Mouse (Mus musculus) right cerebral cortex, adult 2 months (tissue): ENCODE data around the gene Dab2.

Experiments
- DNase-seq, 2 experiments: peaks; one replicate each; pipeline ENCODE4 v3.0.0; 2021 to 2022; ENCODE audit warnings: low spot score in 2 of 2

Gene Dab2

GRCm38 (mm10) chr15:6391886-6392285 is 92.3 kb downstream of the Dab2 start:
- no peak for DNase-seq

DNA sequence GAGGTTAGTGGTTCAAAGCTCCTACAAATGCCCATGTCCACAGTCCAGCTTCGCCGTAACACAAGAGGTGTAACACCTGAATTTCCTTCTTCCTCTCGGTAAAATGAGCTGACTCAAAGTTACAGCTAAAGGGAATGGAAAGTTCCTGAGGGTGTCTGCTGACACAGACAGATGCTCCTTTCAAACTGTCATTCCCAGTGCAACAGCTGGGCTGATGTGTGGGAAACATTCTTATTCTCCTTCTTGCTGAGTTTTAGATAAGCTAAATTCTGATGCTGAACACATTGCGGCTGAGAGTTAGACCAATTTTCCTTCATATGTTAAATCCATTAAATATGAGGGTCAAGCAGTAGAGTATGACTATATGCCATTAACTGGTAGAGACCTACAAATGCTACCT is 94.0 kb downstream of the Dab2 start:
- no peak for DNase-seq

GRCm38 (mm10) chr15:6398211-6398610 is 98.6 kb downstream of the Dab2 start:
- DNase-seq = no peak

DNA sequence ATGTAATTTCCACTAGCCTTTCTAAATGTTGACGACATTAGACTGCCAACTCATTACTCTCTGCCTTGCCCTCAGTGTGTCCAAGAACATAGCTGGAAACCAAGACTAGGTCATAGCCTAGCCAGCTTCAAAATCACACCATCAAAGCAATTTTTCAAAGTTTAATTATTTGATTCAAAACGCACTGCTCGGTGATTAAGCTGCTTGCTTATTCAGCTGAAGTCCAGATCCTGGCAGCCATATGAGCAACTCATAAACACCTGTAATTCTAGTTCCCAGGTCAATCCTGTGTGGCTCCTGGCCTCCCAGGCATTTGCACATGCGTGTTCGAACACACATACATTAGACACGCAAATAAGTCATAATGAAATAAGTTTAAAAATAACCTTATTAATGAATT is 99.3 kb downstream of the Dab2 start:
- no peak for DNase-seq

DNA sequence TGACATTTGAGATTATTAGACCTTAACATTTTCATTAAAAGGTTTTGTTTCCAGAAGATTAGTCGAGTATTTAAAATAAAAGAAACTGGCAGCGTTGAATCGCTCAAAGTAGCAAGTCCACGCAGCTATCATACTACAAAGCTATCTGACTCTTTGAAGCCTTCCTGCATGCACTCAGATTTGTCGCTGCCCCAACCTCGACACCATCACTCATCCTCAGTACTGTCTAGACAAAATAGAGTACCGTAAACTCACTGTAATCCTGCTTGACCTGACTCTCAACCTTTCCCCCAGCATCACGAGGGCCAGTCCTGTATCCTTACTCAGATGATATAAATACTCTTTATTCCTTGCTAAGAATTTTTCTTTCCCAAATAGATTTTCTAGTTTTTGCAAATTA is 100.5 kb downstream of the Dab2 start:
- DNase-seq = no peak

DNA sequence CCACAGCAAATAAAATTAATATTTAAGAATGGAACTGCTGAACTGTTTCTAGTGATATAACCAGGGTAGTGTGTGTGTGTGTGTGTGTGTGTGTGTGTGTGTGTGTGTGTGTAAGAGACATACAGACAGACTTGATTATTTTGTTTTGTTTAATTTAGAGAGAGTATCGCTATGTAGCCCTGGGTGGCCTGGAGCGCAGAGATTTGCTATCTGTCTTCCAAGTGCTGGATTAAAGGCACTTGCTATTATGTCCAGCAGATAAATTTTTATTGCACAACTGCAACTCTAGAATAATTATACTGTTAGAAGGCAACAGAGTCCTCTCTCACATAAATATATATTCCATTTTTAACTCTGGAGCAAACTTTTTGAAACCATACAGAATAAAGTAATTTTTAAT is 102.8 kb downstream of the Dab2 start:
- no peak for DNase-seq

DNA sequence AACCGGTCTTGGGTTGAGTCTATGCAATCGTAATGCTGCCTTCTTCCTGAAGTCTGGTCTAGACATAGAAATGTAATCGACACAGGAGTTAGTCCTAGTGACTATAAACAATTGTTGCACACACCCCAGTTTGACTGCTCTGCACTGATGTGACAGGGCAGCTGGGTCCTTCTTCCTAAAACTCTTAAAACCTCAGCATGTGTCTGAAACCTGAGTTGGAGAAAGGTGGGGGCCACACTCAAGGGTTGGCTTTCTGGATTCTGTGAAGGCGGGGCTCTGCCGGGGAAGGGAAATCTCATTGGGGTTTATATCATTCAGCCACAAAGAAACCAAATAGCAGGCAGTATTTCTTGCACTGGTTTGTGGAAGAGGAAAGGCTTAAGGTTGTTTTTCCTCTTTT is 104.6 kb downstream of the Dab2 start:
- no peak for DNase-seq

DNA sequence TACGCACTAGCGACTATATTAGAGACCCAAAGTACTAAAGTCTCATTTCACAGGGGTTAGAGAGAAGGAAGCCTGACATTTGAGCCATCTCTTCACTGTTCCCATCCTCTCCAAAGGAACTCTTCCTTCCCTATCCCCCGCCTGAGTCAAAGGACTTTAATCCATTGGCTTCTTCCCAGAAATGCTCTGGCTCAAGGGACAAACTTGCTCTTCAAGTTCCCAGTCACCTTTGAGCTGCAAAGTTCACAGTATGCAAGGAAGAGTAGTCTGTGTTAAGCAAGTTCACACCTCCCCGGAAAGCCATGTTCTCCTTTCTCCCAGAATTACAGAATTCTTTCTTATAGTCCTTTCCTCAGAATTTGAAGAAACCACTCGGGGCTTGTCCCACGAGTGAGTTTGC is 107.2 kb downstream of the Dab2 start:
- DNase-seq = no peak

- DNase-seq = no peak
Measured at GRCm38 (mm10) chr15:6409031-6409430, 109.4 kb downstream of the Dab2 start.

GRCm38 (mm10) chr15:6410161-6410560 is 110.6 kb downstream of the Dab2 start:
- DNase-seq = no peak

DNA sequence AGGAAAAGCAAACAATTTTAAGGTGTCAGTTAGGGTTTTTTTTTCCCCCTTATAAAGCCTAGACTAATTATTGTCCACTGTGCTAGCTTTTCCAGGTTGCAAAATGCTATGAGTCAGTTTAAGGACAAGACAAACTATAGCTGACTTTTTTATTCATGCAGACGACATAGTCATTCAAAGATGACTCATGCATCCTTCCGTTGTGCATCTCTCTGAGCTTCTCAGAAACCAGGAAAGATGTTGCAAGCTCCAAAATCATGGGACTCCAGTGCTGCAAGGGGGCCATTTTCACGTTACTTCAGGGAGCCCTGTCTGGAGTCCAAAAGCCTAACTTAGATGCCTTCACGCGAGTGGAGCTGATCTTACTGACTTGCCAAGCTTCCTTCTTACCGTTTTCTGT is 111.7 kb downstream of the Dab2 start:
- DNase-seq = peak in 1 of 2 experiments; percentile 11

- DNase-seq = no peak
Measured at GRCm38 (mm10) chr15:6415317-6415716, 115.7 kb downstream of the Dab2 start.

GRCm38 (mm10) chr15:6431777-6432176 is 132.2 kb downstream of the Dab2 start:
- no peak for DNase-seq

DNA sequence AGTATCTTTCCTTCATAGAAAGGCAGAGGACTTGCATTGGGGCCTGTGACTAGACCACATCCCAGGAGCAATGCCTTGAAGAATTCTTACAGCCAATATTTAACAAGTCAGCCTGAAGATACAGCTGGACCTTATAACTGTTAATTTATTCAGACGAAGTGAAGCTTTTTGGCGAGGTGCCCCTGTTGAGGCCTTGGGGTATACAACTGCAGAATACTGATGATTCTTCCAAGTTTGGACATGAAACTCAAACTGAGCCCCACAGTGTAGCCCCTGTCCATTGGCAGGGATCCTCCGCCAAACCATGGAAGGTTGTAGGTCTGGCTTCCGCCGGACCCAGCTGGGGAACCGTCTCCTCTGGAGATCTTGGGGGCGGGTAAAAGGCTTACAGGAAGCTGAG is 132.8 kb downstream of the Dab2 start:
- DNase-seq = peak in 1 of 2 experiments; percentile 14

- DNase-seq = no peak
Measured at GRCm38 (mm10) chr15:6435281-6435680, 135.7 kb downstream of the Dab2 start.

GRCm38 (mm10) chr15:6435773-6436172 is 136.2 kb downstream of the Dab2 start:
- DNase-seq = peak; percentile 37 to 43

- DNase-seq = no peak
Measured at GRCm38 (mm10) chr15:6438685-6439084, 139.1 kb downstream of the Dab2 start.

DNA sequence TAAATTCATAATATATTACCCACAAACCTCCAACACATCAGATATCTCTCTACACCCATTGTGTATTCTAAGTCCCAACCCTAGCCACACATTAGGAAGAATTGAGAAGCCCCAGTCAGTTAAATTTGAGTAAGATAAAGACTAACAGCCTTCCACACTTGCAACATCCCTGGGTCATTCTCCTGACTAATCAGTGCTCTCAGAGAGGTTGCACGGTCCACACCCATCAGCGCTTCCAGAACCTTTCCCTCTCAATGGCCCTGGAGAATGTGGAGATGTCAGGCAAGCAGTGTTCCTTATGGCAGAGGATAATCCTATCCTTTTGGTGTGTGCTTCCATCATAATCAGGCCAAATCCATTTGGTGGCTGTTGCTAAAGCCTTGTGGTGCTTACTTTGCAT is 144.9 kb downstream of the Dab2 start:
- DNase-seq = no peak

GRCm38 (mm10) chr15:6445135-6445534 is 145.5 kb downstream of the Dab2 start, which contains the start of gene C9:
TSS of gene C9 (plus strand) at chr15:6445327.
- DNase-seq = no peak

DNA sequence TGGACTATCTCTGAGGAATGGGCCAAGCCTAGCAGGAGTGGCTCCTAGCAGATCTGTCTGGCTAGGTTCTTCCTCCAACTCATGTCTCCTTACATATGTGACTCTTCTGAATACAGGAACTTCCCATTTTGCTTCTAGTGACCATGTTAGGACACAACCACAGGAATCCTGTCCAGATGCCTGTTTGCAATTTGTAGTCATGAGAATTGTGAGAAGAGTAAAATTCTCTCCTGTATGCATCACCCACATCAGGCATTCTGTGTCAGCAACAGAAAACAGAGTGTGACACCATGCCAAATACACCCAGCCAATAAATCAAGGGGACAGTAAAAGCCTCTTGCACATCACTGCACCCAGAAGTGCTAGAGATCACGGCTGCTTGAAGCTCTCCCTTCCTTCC is 146.6 kb downstream of the Dab2 start:
- no peak for DNase-seq

DNA sequence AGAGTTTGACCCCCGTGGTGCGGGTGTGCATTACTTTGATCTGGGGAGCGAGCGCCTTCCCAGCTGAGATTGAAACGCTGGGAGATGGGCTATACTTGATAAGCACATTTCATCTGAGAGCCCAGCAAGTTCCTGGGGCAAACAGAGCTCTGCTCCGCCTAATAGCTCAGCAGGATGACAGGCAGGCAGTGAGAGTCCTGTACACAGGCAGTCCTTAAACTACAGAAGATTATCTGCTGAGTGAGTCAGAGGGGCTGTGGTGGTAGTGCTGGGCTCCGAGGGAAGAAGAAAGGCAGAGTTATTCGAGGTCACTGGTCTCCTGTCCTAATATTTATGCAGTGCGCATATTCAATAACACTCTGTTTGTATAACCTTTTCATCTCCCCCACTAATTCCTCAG is 149.3 kb downstream of the Dab2 start:
- DNase-seq = no peak

- DNase-seq = no peak
Measured at GRCm38 (mm10) chr15:6454461-6454860, 154.9 kb downstream of the Dab2 start.

DNA sequence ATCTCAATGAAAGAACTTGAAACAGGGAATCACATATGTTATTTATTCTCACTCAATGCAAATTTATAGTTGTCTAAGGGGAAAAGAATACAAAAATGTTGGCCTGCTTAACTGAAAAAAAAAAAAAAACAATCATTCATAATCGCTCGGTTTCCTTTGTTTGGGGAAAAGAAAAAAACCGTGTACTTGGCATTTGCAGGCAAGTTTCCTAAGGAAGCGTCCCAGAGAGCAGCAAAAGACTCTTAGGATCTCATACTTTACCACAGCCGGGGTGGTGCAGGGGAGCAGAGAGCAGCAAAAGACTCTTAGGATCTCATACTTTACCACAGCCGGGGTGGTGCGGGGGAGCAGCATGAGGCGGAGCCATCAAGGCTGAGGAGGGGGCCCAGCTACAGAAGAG is 161.8 kb downstream of the Dab2 start:
- DNase-seq = no peak

GRCm38 (mm10) chr15:6463361-6463923 is 163.9 kb downstream of the Dab2 start:
- no peak for DNase-seq
